27 mouse cellular contexts compared by ENCODE assay signal in the genomic region with DNA sequence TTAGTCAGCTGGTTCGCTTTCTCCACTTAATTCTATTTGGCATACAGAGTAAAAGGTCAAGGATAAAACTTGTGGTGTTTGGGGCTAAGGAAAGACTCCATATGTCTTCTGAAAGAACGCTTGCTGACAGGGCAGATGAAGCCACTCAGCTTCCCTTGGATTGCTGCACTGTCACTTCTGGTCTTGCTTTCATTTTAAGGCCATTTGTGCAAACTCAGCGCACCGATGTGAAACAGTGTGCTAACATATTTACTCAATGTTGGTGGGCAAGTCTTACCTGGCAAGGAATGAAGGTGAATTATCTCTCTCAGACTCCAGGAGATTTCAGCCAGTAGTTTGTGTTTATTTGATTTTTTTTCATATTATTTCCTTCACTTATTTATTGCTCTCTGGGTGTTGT.
"Had no signal": no experiment of that assay in that cellular context is flagged by ENCODE, and none has a peak within 500 bp of the region (broad histone marks: within the 10 kb centered on the region; RNA-seq: fewer than 3 reads in every experiment).

No protein-coding gene starts in this region.

- H3K36me3 ChIP-seq: heart, embryonic 10.5 days; heart, embryonic 12.5 days; hindbrain, embryonic 10.5 days; hindbrain, embryonic 12.5 days; kidney, embryonic 15.5 days; limb, embryonic 13.5 days; limb, embryonic 15.5 days had no signal

- H3K27me3 ChIP-seq: heart, embryonic 12.5 days; hindbrain, embryonic 12.5 days; kidney, embryonic 15.5 days; limb, embryonic 13.5 days; limb, embryonic 15.5 days had no signal

- DNase-seq: gastrocnemius, adult 2 months; gastrocnemius, postnatal 10 days; gastrocnemius, postnatal 25 days; heart, adult 18-20 months; heart, postnatal 10 days; heart, postnatal 4 days; kidney, adult 11 months; kidney, adult 2 months; kidney, adult 9 months; kidney, postnatal 14 days; kidney, postnatal 36 days; layer of hippocampus, adult 9-11 months; layer of hippocampus, postnatal 36 days; left cerebral cortex, postnatal 4 days had no signal

- H3K9me3 ChIP-seq: heart, embryonic 10.5 days; heart, embryonic 12.5 days; hindbrain, embryonic 10.5 days; hindbrain, embryonic 12.5 days; kidney, embryonic 15.5 days; limb, embryonic 13.5 days; limb, embryonic 15.5 days had no signal

- H3K4me3 ChIP-seq: gastrocnemius, adult 2 months; heart, embryonic 10.5 days; heart, embryonic 12.5 days; hindbrain, embryonic 10.5 days; hindbrain, embryonic 12.5 days; kidney, embryonic 15.5 days; limb, embryonic 13.5 days; limb, embryonic 15.5 days had no signal

- H3K9ac ChIP-seq: heart, embryonic 12.5 days; hindbrain, embryonic 12.5 days; hindbrain, embryonic 14.5 days; kidney, embryonic 15.5 days; limb, embryonic 13.5 days; limb, embryonic 15.5 days; liver, embryonic 14.5 days had no signal

- H3K27ac ChIP-seq: gastrocnemius, adult 2 months; heart, embryonic 10.5 days; hindbrain, embryonic 10.5 days; hindbrain, embryonic 12.5 days; hindbrain, embryonic 14.5 days; hindbrain, postnatal 0 days; kidney, embryonic 15.5 days; kidney, postnatal 0 days; limb, embryonic 13.5 days; limb, embryonic 15.5 days; liver, embryonic 14.5 days had no signal

- H3K4me2 ChIP-seq: heart, embryonic 12.5 days; hindbrain, embryonic 12.5 days; hindbrain, embryonic 14.5 days; kidney, embryonic 15.5 days; limb, embryonic 13.5 days; limb, embryonic 15.5 days; liver, embryonic 11.5 days had no signal

- ATAC-seq: hindbrain, postnatal 0 days; intestine, embryonic 16.5 days had no signal

- H3K4me1 ChIP-seq: hindbrain, embryonic 10.5 days; hindbrain, embryonic 12.5 days had no signal
